Mouse (Mus musculus): ENCODE data around the gene Kcnma1. TPM values are rescaled to one million over a fixed set of nuclear protein-coding genes. Genes with fewer than 3 reads are reported as not detected.

Kcnma1 gene
- polyA plus RNA-seq, 1 experiment from 2014 or later = 22.8 TPM

GRCm38 (mm10) chr14:23390161-23390560 is 624.1 kb downstream of the Kcnma1 start:
- H3K9me3 ChIP-seq (ENCODE audit: control insufficient read depth, low read length) = no peaks in the 10 kb centered on the region
- H3K36me3 ChIP-seq (replicated peaks; ENCODE audit: control insufficient read depth, insufficient read depth) = no peaks in the 10 kb centered on the region
- no peaks in the 10 kb centered on the region for H3K27me3 ChIP-seq (ENCODE audit: control insufficient read depth, insufficient read depth, low read length)
- no peak overlapping the region for H3K9ac ChIP-seq
- no peak overlapping the region for H3K27ac ChIP-seq
- no peak for DNase-seq (ENCODE audit: low spot score)
- no peak overlapping the region for H3K4me2 ChIP-seq (replicated peaks)
- H3K4me3 ChIP-seq (replicated peaks; ENCODE audit: low read length) = no peak overlapping the region
- ATAC-seq (ENCODE audit: low FRiP score) = no peak
- H3K4me1 ChIP-seq (replicated peaks; ENCODE audit: control insufficient read depth, insufficient read depth, low read length) = peaks cover 14% of the 10 kb centered on the region; the same call in 1 of the 2 replicates
- 62% methylated on average over 4 of the region's 4 CpGs for WGBS

- Histone ChIP-seq H3K4me3 (replicated peaks; ENCODE audit: low read length) (no peak overlapping the region), H3K4me2 (replicated peaks) (no peak overlapping the region), H3K9me3 (ENCODE audit: control insufficient read depth, low read length) (no peaks in the 10 kb centered on the region), H3K36me3 (replicated peaks; ENCODE audit: control insufficient read depth, insufficient read depth) (no peaks in the 10 kb centered on the region), H3K27me3 (ENCODE audit: control insufficient read depth, insufficient read depth, low read length) (no peaks in the 10 kb centered on the region), H3K27ac (no peak overlapping the region), H3K4me1 (replicated peaks; ENCODE audit: control insufficient read depth, insufficient read depth, low read length) (peaks cover 14% of the 10 kb centered on the region; the same call in 1 of the 2 replicates), H3K9ac (no peak overlapping the region)
- 96% methylated on average over 3 of the region's 3 CpGs for WGBS
- ATAC-seq (ENCODE audit: low FRiP score) (no peak), DNase-seq (ENCODE audit: low spot score) (no peak)
Observed at GRCm38 (mm10) chr14:23386786-23387185, 627.5 kb downstream of the Kcnma1 start.

GRCm38 (mm10) chr14:23385776-23386608 is 628.3 kb downstream of the Kcnma1 start:
- no peaks in the 10 kb centered on the region for H3K27me3 ChIP-seq (ENCODE audit: control insufficient read depth, insufficient read depth, low read length)
- no peaks in the 10 kb centered on the region for H3K36me3 ChIP-seq (replicated peaks; ENCODE audit: control insufficient read depth, insufficient read depth)
- DNase-seq (ENCODE audit: low spot score) = no peak
- no peak for ATAC-seq (ENCODE audit: low FRiP score)
- H3K4me2 ChIP-seq (replicated peaks) = no peak overlapping the region
- no peak overlapping the region for H3K27ac ChIP-seq
- H3K9me3 ChIP-seq (ENCODE audit: control insufficient read depth, low read length) = no peaks in the 10 kb centered on the region
- peaks cover 14% of the 10 kb centered on the region; the same call in 1 of the 2 replicates for H3K4me1 ChIP-seq (replicated peaks; ENCODE audit: control insufficient read depth, insufficient read depth, low read length)
- no peak overlapping the region for H3K4me3 ChIP-seq (replicated peaks; ENCODE audit: low read length)
- no peak overlapping the region for H3K9ac ChIP-seq
- 49% methylated on average over 11 of the region's 11 CpGs for WGBS

GRCm38 (mm10) chr14:23378351-23379087 is 635.8 kb downstream of the Kcnma1 start:
- no peak; the same call in 1 of the 2 replicates for ATAC-seq (ENCODE audit: low FRiP score)
- no peak for DNase-seq (ENCODE audit: low spot score)
- Histone ChIP-seq H3K4me2 (replicated peaks) (no peak overlapping the region), H3K27me3 (ENCODE audit: control insufficient read depth, insufficient read depth, low read length) (0 out of 2 replicates have a peak, but pooled peaks cover 4% of the 10 kb centered on the region), H3K27ac (no peak overlapping the region), H3K4me1 (replicated peaks; ENCODE audit: control insufficient read depth, insufficient read depth, low read length) (no peaks in the 10 kb centered on the region), H3K9ac (no peak overlapping the region), H3K9me3 (ENCODE audit: control insufficient read depth, low read length) (no peaks in the 10 kb centered on the region), H3K36me3 (replicated peaks; ENCODE audit: control insufficient read depth, insufficient read depth) (no peaks in the 10 kb centered on the region), H3K4me3 (replicated peaks; ENCODE audit: low read length) (no peak overlapping the region)
- WGBS = 22% methylated on average over 6 of the region's 6 CpGs

GRCm38 (mm10) chr14:23372021-23372420 is 642.3 kb downstream of the Kcnma1 start:
- no peak overlapping the region for H3K4me2 ChIP-seq (replicated peaks)
- no peaks in the 10 kb centered on the region for H3K27me3 ChIP-seq (ENCODE audit: control insufficient read depth, insufficient read depth, low read length)
- no peak overlapping the region for H3K4me3 ChIP-seq (replicated peaks; ENCODE audit: low read length)
- ATAC-seq (ENCODE audit: low FRiP score) (no peak), DNase-seq (ENCODE audit: low spot score) (no peak)
- no peak overlapping the region for H3K9ac ChIP-seq
- H3K27ac ChIP-seq = no peak overlapping the region
- WGBS = 65% methylated on average over 3 of the region's 3 CpGs
- H3K4me1 ChIP-seq (replicated peaks; ENCODE audit: control insufficient read depth, insufficient read depth, low read length) = no peaks in the 10 kb centered on the region
- 0 out of 2 replicates have a peak, but pooled peaks cover 5% of the 10 kb centered on the region for H3K36me3 ChIP-seq (replicated peaks; ENCODE audit: control insufficient read depth, insufficient read depth)
- no peaks in the 10 kb centered on the region for H3K9me3 ChIP-seq (ENCODE audit: control insufficient read depth, low read length)

GRCm38 (mm10) chr14:23360491-23360995 is 653.7 kb downstream of the Kcnma1 start:
- Histone ChIP-seq H3K27me3 (ENCODE audit: control insufficient read depth, insufficient read depth, low read length) (no peaks in the 10 kb centered on the region), H3K9me3 (ENCODE audit: control insufficient read depth, low read length) (no peaks in the 10 kb centered on the region), H3K27ac (no peak overlapping the region), H3K36me3 (replicated peaks; ENCODE audit: control insufficient read depth, insufficient read depth) (no peaks in the 10 kb centered on the region), H3K4me2 (replicated peaks) (no peak overlapping the region), H3K4me3 (replicated peaks; ENCODE audit: low read length) (no peak overlapping the region), H3K4me1 (replicated peaks; ENCODE audit: control insufficient read depth, insufficient read depth, low read length) (0 out of 2 replicates have a peak, but pooled peaks cover 7% of the 10 kb centered on the region), H3K9ac (no peak overlapping the region)
- ATAC-seq (ENCODE audit: low FRiP score) (no peak), DNase-seq (ENCODE audit: low spot score) (no peak)
- WGBS = 44% methylated on average over 11 of the region's 11 CpGs

GRCm38 (mm10) chr14:23358776-23359175 is 655.5 kb downstream of the Kcnma1 start:
- ATAC-seq (ENCODE audit: low FRiP score) = no peak
- Histone ChIP-seq H3K4me3 (replicated peaks; ENCODE audit: low read length) (no peak overlapping the region), H3K9me3 (ENCODE audit: control insufficient read depth, low read length) (no peaks in the 10 kb centered on the region), H3K4me1 (replicated peaks; ENCODE audit: control insufficient read depth, insufficient read depth, low read length) (0 out of 2 replicates have a peak, but pooled peaks cover 7% of the 10 kb centered on the region), H3K27me3 (ENCODE audit: control insufficient read depth, insufficient read depth, low read length) (no peaks in the 10 kb centered on the region), H3K4me2 (replicated peaks) (no peak overlapping the region), H3K36me3 (replicated peaks; ENCODE audit: control insufficient read depth, insufficient read depth) (no peaks in the 10 kb centered on the region), H3K9ac (no peak overlapping the region), H3K27ac (no peak overlapping the region)
- DNase-seq (ENCODE audit: low spot score) = no peak
- WGBS = 95% methylated on average over 6 of the region's 6 CpGs

GRCm38 (mm10) chr14:23357529-23358278 is 656.6 kb downstream of the Kcnma1 start:
- Histone ChIP-seq H3K9ac (no peak overlapping the region), H3K4me1 (replicated peaks; ENCODE audit: control insufficient read depth, insufficient read depth, low read length) (0 out of 2 replicates have a peak, but pooled peaks cover 7% of the 10 kb centered on the region), H3K27ac (no peak overlapping the region), H3K9me3 (ENCODE audit: control insufficient read depth, low read length) (no peaks in the 10 kb centered on the region), H3K4me3 (replicated peaks; ENCODE audit: low read length) (no peak overlapping the region), H3K27me3 (ENCODE audit: control insufficient read depth, insufficient read depth, low read length) (no peaks in the 10 kb centered on the region), H3K4me2 (replicated peaks) (no peak overlapping the region), H3K36me3 (replicated peaks; ENCODE audit: control insufficient read depth, insufficient read depth) (no peaks in the 10 kb centered on the region)
- DNase-seq (ENCODE audit: low spot score) (no peak), ATAC-seq (ENCODE audit: low FRiP score) (no peak)
- WGBS = 91% methylated on average over 8 of the region's 8 CpGs
